Mouse (Mus musculus): ENCODE measurements around the gene Nudt16l1. TPM values are rescaled to one million over a fixed set of nuclear protein-coding genes. Genes with fewer than 3 reads are reported as not detected.

Nudt16l1 gene
- total RNA-seq, 2 experiments from 2014 or later = 10.2 to 16.7 TPM

Other genes with a start within 250 kb of the Nudt16l1 start
- 45.6 and 46.1 TPM in 2 replicates for gene Nmral1, start 219.4 kb upstream of the Nudt16l1 start, total RNA-seq (2015)
- 43.5 and 47.8 TPM in 2 replicates for gene Nmral1, start 219.4 kb upstream of the Nudt16l1 start, total RNA-seq (2017)
- 74.5 and 91.4 TPM in 2 replicates for gene Hmox2, start 212.4 kb upstream of the Nudt16l1 start, total RNA-seq (2015)
- gene Hmox2, start 212.4 kb upstream of the Nudt16l1 start, total RNA-seq (2017) = 89.6 and 108 TPM in 2 replicates
- 12.0 and 12.2 TPM in 2 replicates for gene Cdip1, start 148.5 kb upstream of the Nudt16l1 start, total RNA-seq (2015)
- 9.2 and 11.1 TPM in 2 replicates for gene Cdip1, start 148.5 kb upstream of the Nudt16l1 start, total RNA-seq (2017)
- gene 4930562C15Rik, start 103.3 kb upstream of the Nudt16l1 start, total RNA-seq (2015) = not detected in 2 replicates
- not detected in 2 replicates for gene 4930562C15Rik, start 103.3 kb upstream of the Nudt16l1 start, total RNA-seq (2017)
- 32.1 and 34.6 TPM in 2 replicates for gene Ubald1, start 58.4 kb upstream of the Nudt16l1 start, total RNA-seq (2015)
- gene Ubald1, start 58.4 kb upstream of the Nudt16l1 start, total RNA-seq (2017) = 11.3 and 18.3 TPM in 2 replicates
- gene Mgrn1, start 52.5 kb upstream of the Nudt16l1 start, total RNA-seq (2015) = 30.4 and 33.0 TPM in 2 replicates
- 32.1 and 41.0 TPM in 2 replicates for gene Mgrn1, start 52.5 kb upstream of the Nudt16l1 start, total RNA-seq (2017)
- gene Anks3, start 25.4 kb downstream of the Nudt16l1 start, total RNA-seq (2015) = 13.7 and 15.0 TPM in 2 replicates
- gene Anks3, start 25.4 kb downstream of the Nudt16l1 start, total RNA-seq (2017) = 15.6 and 19.0 TPM in 2 replicates
- gene Sept12, start 59.1 kb downstream of the Nudt16l1 start, total RNA-seq (2015) = not detected in 2 replicates
- not detected in 2 replicates for gene Sept12, start 59.1 kb downstream of the Nudt16l1 start, total RNA-seq (2017)
- gene Smim22, start 68.5 kb downstream of the Nudt16l1 start, total RNA-seq (2015) = not detected in 2 replicates
- not detected in 2 replicates for gene Smim22, start 68.5 kb downstream of the Nudt16l1 start, total RNA-seq (2017)
- gene Rogdi, start 74.8 kb downstream of the Nudt16l1 start, total RNA-seq (2015) = 75.8 and 80.5 TPM in 2 replicates
- 28.1 and 38.9 TPM in 2 replicates for gene Rogdi, start 74.8 kb downstream of the Nudt16l1 start, total RNA-seq (2017)
- 66.7 and 69.8 TPM in 2 replicates for gene Glyr1, start 111.1 kb downstream of the Nudt16l1 start, total RNA-seq (2015)
- 100 and 112 TPM in 2 replicates for gene Glyr1, start 111.1 kb downstream of the Nudt16l1 start, total RNA-seq (2017)
- 25.7 and 28.0 TPM in 2 replicates for gene Ubn1, start 111.3 kb downstream of the Nudt16l1 start, total RNA-seq (2015)
- gene Ubn1, start 111.3 kb downstream of the Nudt16l1 start, total RNA-seq (2017) = 39.5 and 52.6 TPM in 2 replicates
- not detected in 2 replicates for gene Ppl, start 193.7 kb downstream of the Nudt16l1 start, total RNA-seq (2015)
- gene Ppl, start 193.7 kb downstream of the Nudt16l1 start, total RNA-seq (2017) = not detected in 2 replicates
- not detected in 2 replicates for gene Sec14l5, start 208.3 kb downstream of the Nudt16l1 start, total RNA-seq (2015)
- gene Sec14l5, start 208.3 kb downstream of the Nudt16l1 start, total RNA-seq (2017) = not detected in 2 replicates